Mouse (Mus musculus) MEL (cell line): ENCODE data around the gene P2rx3. TPM values are rescaled to one million over a fixed set of nuclear protein-coding genes. Genes with fewer than 3 reads are reported as not detected.
A peak's percentile ranks its signal among the peaks of the same experiment; 100 is the strongest.

Source experiments
- DNase-seq: peaks from one replicate; pipeline ENCODE4 v3.0.0; 2011; ENCODE audit warnings: low read depth, low spot score
- H3K27ac ChIP-seq: 2 replicates; pipeline ENCODE4 v1.5.1; 2012; ENCODE audit warnings: low read depth, mild to moderate bottlenecking, control low read depth, low read length, moderate library complexity; ENCODE audit not compliant: control insufficient read depth
- H3K27me3 ChIP-seq, 2 experiments: fragments of 150-350 bp in 1 of 2; sonication (generic) in 1 of 2; 2 replicates each; pipeline ENCODE4 v1.6.1; 2012; ENCODE audit warnings: low read length in 2 of 2, mild to moderate bottlenecking in 2 of 2, improper control_type of control experiment in 1 of 2, moderate library complexity in 1 of 2; ENCODE audit not compliant: insufficient read depth in 2 of 2, control insufficient read depth in 1 of 2
- H3K36me3 ChIP-seq, 2 experiments: 2 replicates each; pipeline ENCODE4 v1.6.1; 2012 to 2014; ENCODE audit warnings: low read length in 2 of 2, improper control_type of control experiment in 1 of 2, inconsistent platforms in 1 of 2, mild to moderate bottlenecking in 1 of 2; ENCODE audit not compliant: insufficient read depth in 2 of 2, control insufficient read depth in 1 of 2
- H3K4me1 ChIP-seq, 2 experiments: fragments of 150-350 bp in 1 of 2; sonication (generic) in 1 of 2; 2 replicates each; pipeline ENCODE4 v1.6.1; 2012; ENCODE audit warnings: low read length in 2 of 2, improper control_type of control experiment in 1 of 2, mild to moderate bottlenecking in 1 of 2; ENCODE audit not compliant: insufficient read depth in 2 of 2, control insufficient read depth in 1 of 2
- H3K4me3 ChIP-seq, 2 experiments: fragments of 150-350 bp in 1 of 2; sonication (generic) in 1 of 2; 2 replicates each; pipeline ENCODE4 v1.5.1; 2012; ENCODE audit warnings: low read depth in 2 of 2, low read length in 2 of 2, mild to moderate bottlenecking in 2 of 2, moderate library complexity in 2 of 2, control low read depth in 1 of 2, improper control_type of control experiment in 1 of 2; ENCODE audit not compliant: control insufficient read depth in 1 of 2, insufficient read depth in 1 of 2
- H3K79me2 ChIP-seq: 2 replicates; pipeline ENCODE4 v1.6.1; 2012; ENCODE audit warnings: mild to moderate bottlenecking, low read length, moderate library complexity; ENCODE audit not compliant: control insufficient read depth, poor library complexity, insufficient read depth
- H3K9ac ChIP-seq: 2 replicates; pipeline ENCODE4 v1.6.1; 2012; ENCODE audit warnings: low read depth, mild to moderate bottlenecking, control low read depth, low read length, moderate library complexity; ENCODE audit not compliant: control insufficient read depth, poor library complexity, severe bottlenecking
- H3K9me3 ChIP-seq: fragments of 150-350 bp; sonication (generic); replicated peaks from 2 replicates; pipeline ENCODE4 v1.6.1; 2012; ENCODE audit warnings: mild to moderate bottlenecking, low read length, improper control_type of control experiment, moderate library complexity; ENCODE audit not compliant: insufficient read depth
- BHLHE40 ChIP-seq: IDR thresholded peaks from 2 replicates; pipeline ENCODE4 v1.6.1; 2012; ENCODE audit warnings: low read depth, mild to moderate bottlenecking, inconsistent platforms, low read length, improper control_type of control experiment, borderline replicate concordance
- CHD1 ChIP-seq: IDR thresholded peaks from 2 replicates; pipeline ENCODE4 v1.6.1; 2012; ENCODE audit warnings: low read depth, mild to moderate bottlenecking, inconsistent platforms, low read length, improper control_type of control experiment
- CHD2 ChIP-seq: IDR thresholded peaks from 2 replicates; pipeline ENCODE4 v1.6.1; 2011; ENCODE audit warnings: low read length, improper control_type of control experiment
- CTCF ChIP-seq, 3 experiments: IDR thresholded peaks in 2 of 3; conservative IDR thresholded peaks in 1 of 3; 2 replicates each; pipeline ENCODE4 v1.5.1; 2011 to 2012; ENCODE audit warnings: low read length in 3 of 3, low read depth in 2 of 3, mild to moderate bottlenecking in 2 of 3, improper control_type of control experiment in 1 of 3, inconsistent platforms in 1 of 3, mixed read lengths in 1 of 3, moderate library complexity in 1 of 3; ENCODE audit not compliant: control insufficient read depth in 1 of 3, insufficient read depth in 1 of 3, poor library complexity in 1 of 3, severe bottlenecking in 1 of 3
- E2F4 ChIP-seq: IDR thresholded peaks from 2 replicates; pipeline ENCODE4 v1.6.1; 2011; ENCODE audit warnings: low read depth, low read length, improper control_type of control experiment, borderline replicate concordance
- ETS1 ChIP-seq: IDR thresholded peaks from 2 replicates; pipeline ENCODE4 v1.6.1; 2012; ENCODE audit warnings: low read depth, mild to moderate bottlenecking, inconsistent platforms, low read length, improper control_type of control experiment, moderate library complexity
- GABPA ChIP-seq: IDR thresholded peaks from 2 replicates; pipeline ENCODE4 v1.6.1; 2012; ENCODE audit warnings: low read depth, mild to moderate bottlenecking, inconsistent platforms, low read length, improper control_type of control experiment, moderate library complexity
- HCFC1 ChIP-seq: IDR thresholded peaks from 2 replicates; pipeline ENCODE4 v1.6.1; 2012; ENCODE audit warnings: low read depth, mild to moderate bottlenecking, inconsistent platforms, low read length, improper control_type of control experiment, moderate library complexity
- JUND ChIP-seq: IDR thresholded peaks from 2 replicates; pipeline ENCODE4 v1.6.1; 2011; ENCODE audit warnings: low read depth, mild to moderate bottlenecking, improper control_type of control experiment, low read length
- KAT2A ChIP-seq: conservative IDR thresholded peaks from 2 replicates; pipeline ENCODE4 v1.6.1; 2012; ENCODE audit warnings: low read depth, low read length, improper control_type of control experiment, inconsistent platforms
- MAFK ChIP-seq: IDR thresholded peaks from 2 replicates; pipeline ENCODE4 v1.6.1; 2011; ENCODE audit warnings: low read depth, mild to moderate bottlenecking, low read length, improper control_type of control experiment, borderline replicate concordance
- MAZ ChIP-seq: IDR thresholded peaks from 2 replicates; pipeline ENCODE4 v1.6.1; 2012; ENCODE audit warnings: low read depth, mild to moderate bottlenecking, inconsistent platforms, low read length, improper control_type of control experiment
- MEF2A ChIP-seq: IDR thresholded peaks from 2 replicates; pipeline ENCODE4 v1.6.1; 2014; ENCODE audit warnings: low read depth, mild to moderate bottlenecking, inconsistent platforms, low read length, improper control_type of control experiment; ENCODE audit not compliant: poor library complexity, insufficient replicate concordance, severe bottlenecking; ENCODE audit errors: extremely low read depth
- MXI1 ChIP-seq: IDR thresholded peaks from 2 replicates; pipeline ENCODE4 v1.6.1; 2011; ENCODE audit warnings: mild to moderate bottlenecking, low read depth, low read length, improper control_type of control experiment
- MYB ChIP-seq: IDR thresholded peaks from 2 replicates; pipeline ENCODE4 v1.6.1; 2011; ENCODE audit warnings: mild to moderate bottlenecking, low read depth, low read length, improper control_type of control experiment
- MYC ChIP-seq: IDR thresholded peaks from 2 replicates; pipeline ENCODE4 v1.6.1; 2011; ENCODE audit warnings: low read depth, mild to moderate bottlenecking, low read length, improper control_type of control experiment, moderate library complexity
- NELFE ChIP-seq: IDR thresholded peaks from 2 replicates; pipeline ENCODE4 v1.6.1; 2011; ENCODE audit warnings: low read depth, low read length, improper control_type of control experiment
- NRF1 ChIP-seq: IDR thresholded peaks from 2 replicates; pipeline ENCODE4 v1.6.1; 2014; ENCODE audit warnings: low read depth, mild to moderate bottlenecking, inconsistent platforms, low read length, improper control_type of control experiment, moderate library complexity; ENCODE audit not compliant: poor library complexity, insufficient read depth, severe bottlenecking
- POLR2A ChIP-seq, 2 experiments: IDR thresholded peaks; 2 replicates each; pipeline ENCODE4 v1.6.1; 2011 to 2012; ENCODE audit warnings: low read length in 2 of 2, mild to moderate bottlenecking in 2 of 2, control low read depth in 1 of 2, improper control_type of control experiment in 1 of 2, low read depth in 1 of 2, moderate library complexity in 1 of 2; ENCODE audit not compliant: control insufficient read depth in 1 of 2, insufficient read depth in 1 of 2, poor library complexity in 1 of 2
- POLR2AphosphoS2 ChIP-seq: IDR thresholded peaks from 2 replicates; pipeline ENCODE4 v1.6.1; 2011; ENCODE audit warnings: low read length, improper control_type of control experiment
- POLR2AphosphoS5 ChIP-seq: IDR thresholded peaks from 2 replicates; pipeline ENCODE4 v1.6.1; 2012; ENCODE audit warnings: low read depth, borderline replicate concordance, mild to moderate bottlenecking, inconsistent platforms, low read length, moderate library complexity, mixed read lengths
- RAD21 ChIP-seq: IDR thresholded peaks from 2 replicates; pipeline ENCODE4 v1.6.1; 2011; ENCODE audit warnings: mild to moderate bottlenecking, low read depth, low read length, improper control_type of control experiment
- RCOR1 ChIP-seq: IDR thresholded peaks from 2 replicates; pipeline ENCODE4 v1.6.1; 2012; ENCODE audit warnings: low read depth, mild to moderate bottlenecking, inconsistent platforms, low read length, improper control_type of control experiment
- SMC3 ChIP-seq: IDR thresholded peaks from 2 replicates; pipeline ENCODE4 v1.6.1; 2011; ENCODE audit warnings: low read depth, low read length, improper control_type of control experiment
- TAL1 ChIP-seq: IDR thresholded peaks from 2 replicates; pipeline ENCODE4 v1.6.1; 2012; ENCODE audit warnings: mild to moderate bottlenecking, inconsistent platforms, low read length, moderate library complexity, mixed read lengths
- TCF12 ChIP-seq: IDR thresholded peaks from 2 replicates; pipeline ENCODE4 v1.6.1; 2014; ENCODE audit warnings: low read depth, mild to moderate bottlenecking, inconsistent platforms, low read length, improper control_type of control experiment, moderate library complexity
- USF2 ChIP-seq, 2 experiments: IDR thresholded peaks; 2 replicates each; pipeline ENCODE4 v1.6.1; 2011 to 2012; ENCODE audit warnings: improper control_type of control experiment in 2 of 2, low read length in 2 of 2, borderline replicate concordance in 1 of 2, inconsistent platforms in 1 of 2, low read depth in 1 of 2, mild to moderate bottlenecking in 1 of 2; ENCODE audit not compliant: insufficient read depth in 1 of 2
- ZC3H11A ChIP-seq: IDR thresholded peaks from 2 replicates; pipeline ENCODE4 v1.6.1; 2012; ENCODE audit warnings: low read depth, mild to moderate bottlenecking, inconsistent platforms, low read length, improper control_type of control experiment
- ZMIZ1 ChIP-seq: IDR thresholded peaks from 2 replicates; pipeline ENCODE4 v1.6.1; 2012; ENCODE audit warnings: low read depth, mild to moderate bottlenecking, inconsistent platforms, low read length, improper control_type of control experiment, moderate library complexity
- ZNF384 ChIP-seq: IDR thresholded peaks from 2 replicates; pipeline ENCODE4 v1.6.1; 2012; ENCODE audit warnings: low read depth, mild to moderate bottlenecking, inconsistent platforms, low read length, improper control_type of control experiment
- polyA plus RNA-seq, 2 experiments: library from polyadenylated mRNA; stranded (reverse) in 1 of 2; unstranded in 1 of 2; fragments of >175 nt in 1 of 2; fragments of >200 nt in 1 of 2; gene quantifications; 2 replicates each; pipeline versions ENCODE4 v1.2.1 to v1.2.4; 2012; ENCODE audit warnings: low replicate concordance in 2 of 2, low read depth in 1 of 2; ENCODE audit not compliant: insufficient read length in 2 of 2, insufficient read depth in 1 of 2, missing spikeins in 1 of 2
- total RNA-seq: library from RNA; depleted of rRNA; stranded (reverse); fragments of 300-350 nt; gene quantifications from 2 replicates; pipeline ENCODE4 v1.2.3, GENCODE M21; 2012

Gene P2rx3
- total and polyA plus RNA-seq, 3 experiments, result 0.36 TPM; not detected in 2

DNA sequence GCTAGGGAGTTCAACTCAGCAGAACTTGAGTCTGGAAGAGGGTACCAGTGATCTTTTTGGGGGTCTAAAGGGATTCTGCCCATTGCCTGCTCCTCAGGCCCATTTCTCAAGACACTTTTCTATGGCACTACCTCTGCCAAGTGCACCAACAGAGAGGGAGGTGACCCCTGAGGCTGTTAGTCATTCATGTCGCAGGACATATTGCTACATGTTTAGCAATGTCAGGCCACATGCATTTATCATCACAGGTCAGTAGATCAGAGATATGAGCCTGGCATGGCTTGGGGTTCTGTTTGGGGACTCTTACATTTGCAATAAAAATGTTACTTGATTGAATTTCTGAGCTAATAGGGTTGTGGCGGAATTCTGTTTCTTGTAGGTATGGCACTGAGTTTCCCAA is 61.7 kb downstream of the P2rx3 start:
- no peak overlapping the region for H3K9ac ChIP-seq
- peaks cover 0 to 19% of the 10 kb centered on the region in 2 experiments; a peak in 3 of 4 replicates for H3K4me1 ChIP-seq
- TF ChIP-seq KAT2A (no peak), ZMIZ1 (no peak), CTCF (IDR thresholded peaks at IDR 0.05 in 2 of 3, conservative IDR thresholded peaks at IDR 0.05 in 1 of 3; ENCODE audit: control insufficient read depth in 1 of 3, insufficient read depth in 1 of 3, low read depth in 2 of 3, low read length in 3 of 3, poor library complexity in 1 of 3, severe bottlenecking in 1 of 3) (no peak), TCF12 (no peak), NRF1 (no peak), RAD21 (no peak), BHLHE40 (no peak), MEF2A (no peak), GABPA (no peak), MYC (no peak), E2F4 (no peak), MYB (no peak), MAZ (no peak), RCOR1 (no peak), NELFE (no peak), CHD2 (no peak)
- no peaks in the 10 kb centered on the region for H3K27me3 ChIP-seq
- no peak overlapping the region for H3K4me3 ChIP-seq
- H3K79me2 ChIP-seq, result no peaks in the 10 kb centered on the region
- H3K9me3 ChIP-seq, result no peaks in the 10 kb centered on the region
- no peak overlapping the region for H3K27ac ChIP-seq
- no peak for DNase-seq
- H3K36me3 ChIP-seq, result peaks cover 0 to 11% of the 10 kb centered on the region in 2 experiments; a peak in 2 of 4 replicates

DNA sequence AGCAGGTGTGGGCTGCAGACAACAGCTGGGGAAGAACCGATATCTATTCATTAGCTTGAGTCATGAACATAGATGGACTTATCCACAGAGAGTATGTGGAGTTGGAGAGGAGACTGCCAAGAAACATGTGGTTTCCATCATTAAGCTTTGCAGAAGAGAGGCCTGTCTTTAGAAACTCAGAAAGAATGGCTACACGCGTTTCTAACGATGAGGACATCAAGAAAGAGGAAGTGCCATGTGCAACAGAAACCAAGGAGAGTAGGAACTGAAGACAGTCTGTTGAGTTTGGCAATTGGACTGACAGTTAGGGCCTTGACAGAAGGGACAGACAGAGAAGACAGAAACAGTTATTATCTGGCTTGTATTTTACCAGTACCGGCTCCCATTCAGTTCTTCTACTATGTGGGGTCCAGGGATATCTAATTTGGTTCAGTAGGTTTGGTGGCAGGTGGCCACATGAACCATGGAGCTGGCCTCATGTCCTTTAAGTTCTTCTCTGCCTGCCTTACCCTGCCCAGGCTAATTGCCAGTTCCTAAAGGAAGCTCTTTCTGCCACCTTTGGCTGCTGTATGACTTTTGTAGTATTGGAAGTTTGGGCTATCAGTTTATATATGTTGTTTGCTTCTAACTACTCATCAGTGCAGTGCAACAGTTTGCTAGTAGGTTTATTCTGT is 69.8 kb downstream of the P2rx3 start:
- Histone ChIP-seq H3K9me3 (no peaks in the 10 kb centered on the region), H3K79me2 (no peaks in the 10 kb centered on the region), H3K9ac (no peak overlapping the region), H3K27me3 (no peaks in the 10 kb centered on the region), H3K4me3 (no peak overlapping the region), H3K27ac (peak overlapping the region; percentile 34), H3K4me1 (peaks cover 3 to 6% of the 10 kb centered on the region in 2 experiments; a peak in 3 of 4 replicates), H3K36me3 (peaks cover 0 to 5% of the 10 kb centered on the region in 2 experiments; a peak in 2 of 4 replicates)
- DNase-seq, result peak; percentile 88
- no peak for TF ChIP-seq E2F4
- TF ChIP-seq POLR2AphosphoS2, result no peak
- TF ChIP-seq CHD1, result no peak
- TF ChIP-seq ZC3H11A, result no peak
- TF ChIP-seq TAL1, result peak; percentile 40
- no peak for TF ChIP-seq POLR2AphosphoS5
- no peak for TF ChIP-seq KAT2A
- no peak for TF ChIP-seq USF2 (IDR thresholded peaks at IDR 0.05; ENCODE audit: borderline replicate concordance in 1 of 2, insufficient read depth in 1 of 2, low read depth in 1 of 2, low read length in 2 of 2)
- no peak for TF ChIP-seq JUND
- TF ChIP-seq SMC3, result no peak
- peak; percentile 78 for TF ChIP-seq MXI1
- TF ChIP-seq NRF1, result no peak
- TF ChIP-seq ETS1, result peak; percentile 70
- peak; percentile 48; the same call in 1 of the 2 replicates for TF ChIP-seq HCFC1
- no peak for TF ChIP-seq POLR2A (IDR thresholded peaks at IDR 0.05; ENCODE audit: control insufficient read depth in 1 of 2, insufficient read depth in 1 of 2, low read depth in 1 of 2, low read length in 2 of 2, poor library complexity in 1 of 2)
- TF ChIP-seq GABPA, result no peak
- peak; percentile 50; the same call in 1 of the 2 replicates for TF ChIP-seq MYB
- TF ChIP-seq ZNF384, result no peak
- no peak for TF ChIP-seq MAFK
